Mouse (Mus musculus) cortical plate, adult 2 months (tissue): ENCODE results near the gene Nabp2.

ENCODE experiments used
- CTCF ChIP-seq: fragments of 200-500 bp; IDR thresholded peaks from 2 replicates; pipeline ENCODE4 v1.5.1; 2011; ENCODE audit warnings: mild to moderate bottlenecking, control low read depth, low read length; ENCODE audit not compliant: insufficient read depth; ENCODE audit errors: extremely low read depth
- POLR2A ChIP-seq: fragments of 200-500 bp; IDR thresholded peaks from 2 replicates; pipeline ENCODE4 v1.6.1; 2011; ENCODE audit warnings: mild to moderate bottlenecking, low read length, control low read depth; ENCODE audit not compliant: insufficient read depth; ENCODE audit errors: extremely low read depth

DNA sequence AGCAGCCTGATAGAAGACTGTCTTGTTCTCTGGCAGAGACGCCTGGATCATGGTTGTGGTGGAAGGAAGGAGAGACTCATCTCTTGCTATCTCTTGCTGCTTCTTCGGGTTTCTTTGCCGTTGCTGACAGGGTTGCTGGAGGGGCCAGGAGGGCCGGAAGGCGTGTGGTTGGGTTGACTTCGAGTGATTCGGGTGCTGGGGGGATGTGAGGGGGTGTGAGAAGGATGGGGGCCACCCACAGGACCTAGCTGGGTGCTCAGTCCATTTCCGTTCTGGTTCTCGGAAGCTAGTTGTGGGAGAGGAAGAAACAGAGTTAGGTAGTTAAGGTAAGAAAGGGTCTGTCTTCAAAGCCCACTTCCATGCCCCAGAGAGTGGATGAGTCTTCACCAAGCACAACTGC lies 9.7 kb downstream of the Nabp2 start:
- TF ChIP-seq CTCF (no peak), POLR2A (no peak)
